Mouse (Mus musculus) olfactory bulb, adult 2 months (tissue): Measurements from ENCODE around the gene Nrg4. TPM values are rescaled to one million over a fixed set of nuclear protein-coding genes. Genes with fewer than 3 reads are reported as not detected.

Experiments
- H3K27ac ChIP-seq: fragments of 200-500 bp; 2 replicates; pipeline ENCODE4 v1.5.1; 2012; ENCODE audit warnings: low read depth, low read length; ENCODE audit not compliant: insufficient read depth
- H3K4me1 ChIP-seq: fragments of 200-500 bp; 2 replicates; pipeline ENCODE4 v1.6.1; 2012; ENCODE audit warnings: low read length; ENCODE audit not compliant: control insufficient read depth, insufficient read depth
- H3K4me3 ChIP-seq: fragments of 200-500 bp; 2 replicates; pipeline ENCODE4 v1.5.1; 2012; ENCODE audit warnings: mild to moderate bottlenecking, low read depth, low read length, moderate library complexity; ENCODE audit not compliant: insufficient read depth
- CTCF ChIP-seq: fragments of 200-500 bp; IDR thresholded peaks from 2 replicates; pipeline ENCODE4 v1.5.1; 2012; ENCODE audit warnings: low read depth, mild to moderate bottlenecking, low read length, moderate library complexity; ENCODE audit not compliant: insufficient read depth
- POLR2A ChIP-seq: fragments of 200-500 bp; IDR thresholded peaks from 2 replicates; pipeline ENCODE4 v1.6.1; 2012; ENCODE audit warnings: mild to moderate bottlenecking, low read depth, low read length, moderate library complexity; ENCODE audit not compliant: insufficient read depth
- WGBS: fragments of 180-500 bp; shearing (Covaris S2); methylation state at CpG from one replicate; pipeline ENCODE4 v1.1.7; 2018; 5-methylcytosine and 5-hydroxymethylcytosine counted together
- polyA plus RNA-seq: library from polyadenylated mRNA; stranded (reverse); fragments of >200 nt; gene quantifications from 2 replicates; pipeline ENCODE4 v1.2.4, GENCODE M21; 2012; ENCODE audit warnings: low replicate concordance; ENCODE audit not compliant: missing spikeins, insufficient read depth, insufficient read length

Nrg4 gene
- polyA plus RNA-seq, 1 experiment: not detected

DNA sequence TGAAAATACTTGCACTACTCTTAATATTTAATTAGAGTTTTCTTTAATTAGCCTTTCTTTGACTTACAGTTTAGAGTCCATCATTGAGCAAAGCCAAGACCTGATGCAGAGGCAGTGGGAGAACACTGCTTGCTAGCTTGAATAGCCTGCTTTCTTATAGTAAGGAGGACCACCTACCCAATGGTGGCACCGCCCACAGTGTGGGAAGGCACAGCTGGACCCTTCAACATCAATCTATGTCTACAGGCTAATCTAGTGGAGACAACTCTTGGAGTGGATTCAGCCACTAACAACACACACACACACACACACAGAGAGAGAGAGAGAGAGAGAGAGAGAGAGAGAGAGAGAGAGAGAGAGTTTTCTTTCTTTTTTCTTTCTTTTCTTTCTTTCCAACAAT, 1.6 kb downstream of the Nrg4 start:
- WGBS: 29% methylated on average over 1 of the region's 1 CpGs
- no peak for TF ChIP-seq CTCF
- TF ChIP-seq POLR2A: no peak

DNA sequence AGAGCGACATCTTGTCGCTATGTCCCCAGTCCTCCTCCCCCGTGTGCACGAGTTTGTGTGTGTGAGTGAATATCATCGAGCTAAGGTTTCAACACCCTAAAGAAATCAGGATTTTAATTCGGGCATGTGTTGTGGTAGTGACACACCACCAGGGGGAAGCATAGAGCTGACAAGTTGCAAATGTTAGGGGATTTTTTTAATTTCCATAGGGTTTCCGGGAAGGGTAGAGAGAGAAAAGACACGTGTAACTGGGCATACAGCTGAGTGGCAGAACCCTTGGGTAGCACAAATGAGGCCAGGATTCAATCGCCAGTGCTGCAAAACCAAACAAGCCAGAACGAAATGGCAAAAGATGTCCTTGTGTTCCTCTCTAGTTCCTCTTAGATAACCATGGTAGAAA, 2.1 kb downstream of the Nrg4 start:
- no peak for TF ChIP-seq CTCF
- Histone ChIP-seq H3K4me1 (peaks cover 2% of the 10 kb centered on the region; the same call in 1 of the 2 replicates), H3K4me3 (no peak overlapping the region), H3K27ac (no peak overlapping the region)
- WGBS: 38% methylated on average over 10 of the region's 10 CpGs

More for the DNA sequence above, 1.6 kb downstream of the Nrg4 start:
- no peak overlapping the region for H3K27ac ChIP-seq
- peaks cover 2% of the 10 kb centered on the region; the same call in 1 of the 2 replicates for H3K4me1 ChIP-seq
- no peak overlapping the region for H3K4me3 ChIP-seq

DNA sequence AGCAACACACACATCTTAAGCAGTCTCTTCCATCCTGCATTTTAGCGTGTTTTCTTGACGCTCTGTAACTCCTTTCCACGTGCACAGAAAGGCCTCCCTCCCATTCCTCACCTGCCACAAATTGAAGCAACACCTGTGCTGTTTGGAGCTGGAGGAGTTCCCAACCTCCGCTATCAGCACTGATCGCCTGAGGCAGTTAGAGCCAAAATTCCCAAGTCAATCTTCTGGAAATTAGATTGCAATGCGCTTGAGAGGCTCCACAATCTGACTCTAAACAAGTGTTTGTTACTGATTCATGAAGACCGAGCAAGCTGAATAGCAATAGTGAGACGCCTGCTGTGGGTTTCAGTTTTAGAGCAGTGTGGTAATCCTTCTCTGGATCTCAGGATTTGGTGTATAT, 2.6 kb downstream of the Nrg4 start:
- WGBS: 43% methylated on average over 8 of the region's 8 CpGs
- Histone ChIP-seq H3K27ac (no peak overlapping the region), H3K4me1 (peaks cover 2% of the 10 kb centered on the region; the same call in 1 of the 2 replicates), H3K4me3 (no peak overlapping the region)
- no peak for TF ChIP-seq POLR2A
- TF ChIP-seq CTCF: no peak

GRCm38 (mm10) chr9:55322641-55323040, 4.0 kb downstream of the Nrg4 start:
- Histone ChIP-seq H3K4me1 (peaks cover 2% of the 10 kb centered on the region; the same call in 1 of the 2 replicates), H3K4me3 (no peak overlapping the region), H3K27ac (no peak overlapping the region)
- TF ChIP-seq POLR2A (no peak), CTCF (no peak)
- 90% methylated on average over 1 of the region's 1 CpGs for WGBS

GRCm38 (mm10) chr9:55313619-55314261, 12.9 kb downstream of the Nrg4 start:
- WGBS: 63% methylated on average over 12 of the region's 12 CpGs
- no peak for TF ChIP-seq CTCF
- TF ChIP-seq POLR2A: no peak
- Histone ChIP-seq H3K4me3 (no peak overlapping the region), H3K4me1 (no peaks in the 10 kb centered on the region), H3K27ac (no peak overlapping the region)

DNA sequence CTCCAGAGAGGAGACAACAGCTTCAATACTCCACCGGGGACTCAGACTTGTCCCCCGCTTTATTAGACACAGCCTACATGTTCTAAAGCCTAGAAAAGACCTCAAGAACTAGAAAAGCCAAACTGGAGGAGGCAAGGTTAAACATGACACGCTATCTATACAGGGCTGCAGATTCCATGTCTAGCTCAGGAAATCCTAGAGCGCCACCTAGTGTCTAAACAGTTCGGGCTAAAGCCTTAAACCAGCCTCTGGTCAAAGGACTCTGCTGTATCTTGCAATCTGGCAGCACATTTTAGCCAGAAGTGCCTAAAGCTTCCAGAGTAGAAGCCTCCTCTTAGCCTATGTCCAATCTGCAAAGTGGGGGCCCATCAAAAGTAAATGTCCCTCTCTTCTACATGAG, 15.1 kb downstream of the Nrg4 start:
- no peak overlapping the region for H3K4me3 ChIP-seq
- TF ChIP-seq CTCF: no peak
- TF ChIP-seq POLR2A: no peak
- H3K4me1 ChIP-seq: no peaks in the 10 kb centered on the region
- 12% methylated on average over 5 of the region's 5 CpGs for WGBS
- no peak overlapping the region for H3K27ac ChIP-seq

- H3K27ac ChIP-seq: no peak overlapping the region
- 88% methylated on average over 5 of the region's 5 CpGs for WGBS
Measured at GRCm38 (mm10) chr9:55308455-55308854, 18.2 kb downstream of the Nrg4 start.

GRCm38 (mm10) chr9:55307557-55307956, 19.1 kb downstream of the Nrg4 start:
- TF ChIP-seq CTCF: no peak
- WGBS: 75% methylated on average over 5 of the region's 5 CpGs
- Histone ChIP-seq H3K4me1 (no peaks in the 10 kb centered on the region), H3K4me3 (no peak overlapping the region), H3K27ac (no peak overlapping the region)

More at GRCm38 (mm10) chr9:55308455-55308854, 18.2 kb downstream of the Nrg4 start:
- TF ChIP-seq POLR2A: no peak
- no peak for TF ChIP-seq CTCF
- Histone ChIP-seq H3K4me1 (no peaks in the 10 kb centered on the region), H3K4me3 (no peak overlapping the region)

GRCm38 (mm10) chr9:55307066-55307465, 19.6 kb downstream of the Nrg4 start:
- Histone ChIP-seq H3K4me3 (no peak overlapping the region), H3K4me1 (no peaks in the 10 kb centered on the region), H3K27ac (no peak overlapping the region)
- TF ChIP-seq CTCF: no peak
- no peak for TF ChIP-seq POLR2A
- 60% methylated on average over 2 of the region's 2 CpGs for WGBS

DNA sequence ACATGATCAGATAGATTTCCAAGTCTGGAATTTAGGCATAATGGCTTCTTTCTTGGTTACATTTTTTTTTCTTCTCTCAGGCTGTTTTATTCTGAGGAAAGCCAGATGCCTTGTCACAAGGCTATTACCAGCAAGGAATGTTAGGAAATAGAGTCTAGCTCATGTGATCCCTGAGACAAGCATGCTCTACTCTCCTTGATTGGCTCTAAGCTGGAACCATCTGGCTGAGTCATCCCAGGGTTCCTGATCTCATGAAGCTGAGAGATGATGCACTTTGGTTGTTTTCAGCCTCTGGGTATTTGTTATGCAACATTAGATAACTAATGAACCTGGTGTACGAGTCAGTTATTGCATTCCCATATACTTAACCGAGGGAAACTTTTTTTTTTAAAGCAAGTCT, 30.4 kb downstream of the Nrg4 start:
- TF ChIP-seq CTCF (no peak), POLR2A (no peak)
- no peaks in the 10 kb centered on the region for H3K4me1 ChIP-seq
- H3K4me3 ChIP-seq: no peak overlapping the region
- 23% methylated on average over 2 of the region's 2 CpGs for WGBS
- no peak overlapping the region for H3K27ac ChIP-seq
